Mouse (Mus musculus) left cerebral cortex, adult 9 months (tissue): ENCODE measurements around the gene Olfr1066.
"Not testable (repeated sequence)": the region's sequence is repeated elsewhere in the genome, so short reads cannot be mapped to it uniquely, and the experiment has no call there.

Experiments
- DNase-seq, 2 experiments: peaks; one replicate each; pipeline ENCODE4 v3.0.0; 2022; ENCODE audit warnings: low spot score in 2 of 2

The Olfr1066 gene

GRCm38 (mm10) chr2:86456169-86456568, at the start of gene Olfr1066:
Olfr1066 (minus strand) TSS chr2:86456269.
- no peak for DNase-seq

- no peak for DNase-seq
Observed at GRCm38 (mm10) chr2:86487286-86487685, 31.2 kb upstream of the Olfr1066 start, which contains the start of gene Olfr228. Olfr228 (minus strand) TSS chr2:86487386.

GRCm38 (mm10) chr2:86464442-86465109, 8.5 kb upstream of the Olfr1066 start:
- peak in 1 of 2 experiments; percentile 63 for DNase-seq

- DNase-seq: no peak
Observed at GRCm38 (mm10) chr2:86460434-86460833, 4.4 kb upstream of the Olfr1066 start.

GRCm38 (mm10) chr2:86450491-86450890, 5.6 kb downstream of the Olfr1066 start, which contains the start of gene Olfr1065:
Olfr1065 (minus strand) TSS chr2:86450591.
- not testable (repeated sequence) for DNase-seq

- not testable (repeated sequence) for DNase-seq
Observed at GRCm38 (mm10) chr2:86442101-86442500, 14.0 kb downstream of the Olfr1066 start.

GRCm38 (mm10) chr2:86428511-86428910, 27.6 kb downstream of the Olfr1066 start:
- not testable (repeated sequence) for DNase-seq

GRCm38 (mm10) chr2:86426649-86427048, 29.4 kb downstream of the Olfr1066 start, which contains the start of gene Olfr1062:
Olfr1062 (minus strand) TSS chr2:86426749.
- DNase-seq: not testable (repeated sequence)

- DNase-seq: no peak
Observed at GRCm38 (mm10) chr2:86413950-86414349, 42.1 kb downstream of the Olfr1066 start, which contains the start of gene Olfr1061. Olfr1061 (minus strand) TSS chr2:86414050.
